Mouse (Mus musculus) spleen, embryonic (tissue): ENCODE measurements around the gene Cdc6.

Experiments
- CTCF ChIA-PET: fragments of 350-600 bp; sonication (Branson Sonifier 250); formaldehyde crosslinking; loops from one replicate; lab custom pipeline; 2022; lab: Charles Lee

The Cdc6 gene

DNA sequence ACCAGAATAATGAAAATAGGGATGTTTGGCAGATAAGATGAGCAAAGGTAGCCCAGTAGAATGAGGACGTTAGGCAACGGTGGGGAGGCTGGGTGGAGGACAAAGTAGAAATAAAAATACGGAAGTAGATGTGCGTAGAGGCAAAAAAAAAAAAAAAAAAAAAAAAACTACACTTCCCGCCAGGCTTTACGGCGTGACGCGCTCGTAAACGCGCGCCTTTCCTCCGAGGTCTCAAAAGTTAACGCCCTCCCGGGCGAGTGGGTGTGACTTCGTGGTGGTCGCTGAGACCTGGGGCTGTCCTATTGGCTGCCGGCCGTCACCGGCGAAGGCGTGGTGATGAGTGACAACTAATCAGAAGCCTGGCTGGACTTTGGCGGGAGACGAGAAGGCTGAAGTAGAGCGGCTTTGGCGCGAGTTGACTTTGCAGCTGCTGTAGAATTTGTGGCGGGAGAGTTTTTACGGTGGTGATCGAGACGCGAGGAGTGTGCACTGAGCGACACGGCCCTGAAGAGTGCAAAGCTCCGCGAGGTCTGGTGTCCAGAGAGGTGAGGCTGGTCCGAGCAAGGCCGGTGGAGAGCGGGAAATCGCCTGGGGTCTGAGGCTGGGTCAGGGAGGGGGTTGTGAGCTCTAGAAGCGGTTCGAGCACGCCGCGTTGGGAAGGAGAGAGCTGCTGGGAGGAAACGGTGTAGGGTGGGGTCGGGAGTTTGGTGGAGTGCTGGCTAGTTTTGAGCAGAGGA, at the start of gene Cdc6:
TSS of gene Cdc6 (plus strand) at position 365 of the 737 bp plus-strand sequence.
- CTCF ChIA-PET: interaction anchor here (0.6 to 1.0 kb wide), 6 partner anchors 9 to 321 kb away, joined by 3 to 22 read pairs (median 4); no protein-coding TSS in a partner anchor

- CTCF ChIA-PET: interaction anchor here (0.6 to 0.7 kb wide), 2 partner anchors 21 to 184 kb away, joined by 3 read pairs; no protein-coding TSS in a partner anchor
Observed at GRCm38 (mm10) chr11:98858759-98859731, 48.6 kb upstream of the Cdc6 start.

DNA sequence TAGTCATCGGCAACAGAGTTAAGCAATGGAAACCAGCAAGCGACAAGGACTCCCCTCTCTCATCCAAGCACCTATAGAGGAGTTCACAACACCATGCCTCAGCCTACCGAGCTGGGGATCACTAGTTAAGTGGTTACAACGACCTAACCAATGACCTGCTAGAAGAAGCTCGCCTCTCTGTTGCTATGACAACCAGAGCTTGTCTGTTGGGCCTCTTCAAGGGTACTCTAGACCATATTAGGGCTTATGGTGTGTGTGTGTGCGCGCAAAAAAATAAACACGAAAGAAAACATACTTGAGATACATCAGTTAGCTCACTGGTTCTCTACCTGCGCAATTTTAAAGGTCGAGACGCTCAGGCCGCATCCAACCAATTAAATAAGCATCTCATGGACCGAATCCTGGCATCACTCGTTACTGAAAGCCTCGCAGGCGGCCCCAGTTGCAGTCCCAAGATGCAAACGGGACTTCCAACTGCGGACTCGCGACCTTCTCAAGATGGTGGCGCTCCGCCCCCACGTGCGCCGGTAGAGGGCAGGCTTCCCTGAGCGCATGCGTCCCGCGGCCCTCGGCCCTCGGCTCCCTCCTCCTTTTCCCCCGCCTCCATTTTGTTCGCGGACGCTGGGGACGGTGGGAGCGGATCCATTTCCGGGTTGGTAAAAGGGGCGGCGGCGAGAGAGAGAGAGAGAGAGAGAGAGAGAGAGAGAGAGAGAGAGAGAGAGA, 44.4 kb upstream of the Cdc6 start, which contains the start of gene Wipf2:
TSS of gene Wipf2 (plus strand) at position 611 of the 723 bp plus-strand sequence.
- CTCF ChIA-PET: interaction anchor here (0.6 to 1.0 kb wide), 2 partner anchors 46 to 121 kb away, joined by 4 to 5 read pairs; no protein-coding TSS in a partner anchor

DNA sequence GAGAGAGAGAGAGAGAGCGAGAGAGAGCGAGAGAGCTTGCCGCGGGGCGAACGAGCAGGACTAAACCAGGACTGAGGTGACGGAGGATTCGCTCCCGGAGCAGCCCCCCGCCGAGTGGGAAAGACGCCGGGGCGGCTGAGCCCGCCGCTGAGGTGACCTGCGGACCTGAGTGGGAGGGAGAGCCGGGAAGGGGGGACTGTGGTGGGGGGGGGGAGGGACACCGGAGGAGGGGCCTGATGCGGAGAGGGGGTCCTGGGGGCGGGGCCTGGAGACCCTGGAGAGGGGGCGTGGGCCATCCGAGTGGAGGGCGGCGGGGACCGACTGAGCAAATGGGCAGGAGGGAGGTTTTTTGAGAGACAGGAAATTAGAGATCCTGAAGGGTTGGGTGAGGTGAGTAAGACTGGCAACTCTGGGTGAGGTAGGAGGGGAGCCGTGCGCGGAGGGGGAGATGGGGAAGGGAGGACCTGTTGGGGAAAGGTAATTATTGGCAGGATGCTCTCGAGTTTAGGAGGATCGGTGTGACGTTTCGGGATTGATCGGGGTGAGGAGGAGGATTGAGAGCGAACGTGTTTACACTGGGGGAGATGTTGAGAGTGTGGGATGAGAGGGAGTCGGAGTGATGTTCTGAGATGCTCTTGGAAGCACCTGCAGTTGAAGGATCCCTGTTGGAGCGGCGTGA, 43.7 kb upstream of the Cdc6 start:
- CTCF ChIA-PET: no interaction called here

- CTCF ChIA-PET: no interaction called here
Observed at GRCm38 (mm10) chr11:98867293-98867692, 40.3 kb upstream of the Cdc6 start.

GRCm38 (mm10) chr11:98869906-98870305, 37.7 kb upstream of the Cdc6 start:
- CTCF ChIA-PET: no interaction called here

GRCm38 (mm10) chr11:98870791-98871190, 36.8 kb upstream of the Cdc6 start:
- CTCF ChIA-PET: no interaction called here

DNA sequence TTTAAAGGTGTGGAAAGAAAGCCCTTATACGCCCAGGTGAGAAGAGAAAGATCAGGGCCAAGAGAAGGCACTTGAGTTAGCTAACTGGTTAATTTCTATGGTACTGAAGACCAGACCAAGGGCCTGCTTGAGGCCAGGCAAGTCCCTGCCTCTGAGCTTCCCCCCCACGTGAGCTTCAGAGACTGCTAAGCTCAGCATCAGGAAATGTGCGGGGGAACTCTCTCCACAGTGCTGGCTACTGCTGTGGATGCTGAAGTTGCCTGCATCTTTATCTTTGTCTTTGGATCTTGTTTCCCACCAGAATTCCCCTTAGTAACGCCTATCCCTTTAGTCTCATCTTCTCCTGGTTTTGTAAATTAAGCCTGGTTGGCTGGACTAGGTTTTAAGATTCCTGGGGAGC, 36.2 kb upstream of the Cdc6 start:
- CTCF ChIA-PET: no interaction called here

GRCm38 (mm10) chr11:98872040-98872439, 35.6 kb upstream of the Cdc6 start:
- CTCF ChIA-PET: interaction anchor here (0.7 kb wide), 1 partner anchor 249 kb away, joined by 7 read pairs; no protein-coding TSS in a partner anchor

GRCm38 (mm10) chr11:98873900-98874299, 33.7 kb upstream of the Cdc6 start:
- CTCF ChIA-PET: no interaction called here

DNA sequence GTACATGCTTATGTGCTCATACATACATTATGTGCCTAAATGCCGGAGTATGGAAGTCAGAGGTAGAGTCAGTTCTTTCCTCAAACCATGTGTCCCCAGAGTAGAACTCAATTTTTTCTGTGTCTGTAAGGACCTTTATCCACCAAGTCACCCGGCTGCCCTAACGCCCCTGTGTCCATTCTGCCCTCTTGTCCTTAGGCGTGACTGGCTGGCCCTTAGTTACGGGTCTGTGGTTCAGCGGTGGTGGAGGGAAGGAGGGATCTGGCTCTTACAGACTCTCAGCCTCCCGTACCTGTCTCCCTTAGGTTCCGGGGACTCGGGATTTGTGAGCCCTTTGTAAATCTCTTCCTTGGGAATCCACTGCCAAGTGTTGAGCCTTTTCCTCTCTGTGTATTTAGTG, 30.6 kb upstream of the Cdc6 start:
- CTCF ChIA-PET: no interaction called here

- CTCF ChIA-PET: no interaction called here
Observed at GRCm38 (mm10) chr11:98887703-98888102, 19.9 kb upstream of the Cdc6 start.

DNA sequence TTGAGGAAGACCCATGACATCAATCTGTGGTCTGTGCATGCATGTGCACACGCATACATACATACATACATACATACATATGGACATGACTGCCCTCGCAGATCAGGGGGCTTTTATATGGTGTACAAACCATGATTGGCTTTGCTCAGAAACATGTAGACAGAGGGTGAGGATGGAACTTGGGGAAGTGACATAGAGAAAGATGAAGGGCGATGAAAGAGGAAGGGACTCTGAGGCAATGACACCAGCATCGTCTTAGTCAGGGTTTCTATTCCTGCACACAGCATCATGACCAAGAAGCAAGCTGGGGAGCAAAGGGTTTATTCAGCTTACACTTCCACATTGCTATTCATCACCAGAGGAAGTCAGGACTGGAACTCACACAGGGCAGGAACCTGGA, 18.5 kb upstream of the Cdc6 start:
- CTCF ChIA-PET: no interaction called here

GRCm38 (mm10) chr11:98889977-98890376, 17.6 kb upstream of the Cdc6 start:
- CTCF ChIA-PET: interaction anchor here (0.7 kb wide), 1 partner anchor 63 kb away, joined by 3 read pairs; no protein-coding TSS in a partner anchor

DNA sequence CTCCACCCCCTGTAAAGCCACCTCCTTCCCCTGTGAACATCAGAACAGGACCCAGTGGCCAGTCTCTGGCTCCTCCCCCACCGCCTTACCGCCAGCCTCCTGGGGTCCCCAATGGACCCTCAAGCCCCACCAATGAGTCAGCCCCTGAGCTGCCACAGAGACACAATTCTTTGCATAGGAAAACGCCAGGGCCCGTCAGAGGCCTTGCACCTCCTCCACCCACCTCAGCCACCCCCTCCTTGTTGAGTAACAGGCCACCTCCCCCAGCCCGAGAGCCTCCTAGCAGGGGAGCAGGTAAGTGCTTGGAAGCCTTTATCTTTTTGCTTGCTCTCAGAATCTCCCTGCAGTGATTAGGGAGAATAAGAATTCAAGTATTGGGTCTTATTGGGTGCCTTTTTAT, 15.2 kb upstream of the Cdc6 start:
- CTCF ChIA-PET: interaction anchor here (0.6 kb wide), 1 partner anchor 1223 kb away, joined by 13 read pairs; no protein-coding TSS in a partner anchor

- CTCF ChIA-PET: no interaction called here
Observed at GRCm38 (mm10) chr11:98900529-98901125, 7.0 kb upstream of the Cdc6 start.

DNA sequence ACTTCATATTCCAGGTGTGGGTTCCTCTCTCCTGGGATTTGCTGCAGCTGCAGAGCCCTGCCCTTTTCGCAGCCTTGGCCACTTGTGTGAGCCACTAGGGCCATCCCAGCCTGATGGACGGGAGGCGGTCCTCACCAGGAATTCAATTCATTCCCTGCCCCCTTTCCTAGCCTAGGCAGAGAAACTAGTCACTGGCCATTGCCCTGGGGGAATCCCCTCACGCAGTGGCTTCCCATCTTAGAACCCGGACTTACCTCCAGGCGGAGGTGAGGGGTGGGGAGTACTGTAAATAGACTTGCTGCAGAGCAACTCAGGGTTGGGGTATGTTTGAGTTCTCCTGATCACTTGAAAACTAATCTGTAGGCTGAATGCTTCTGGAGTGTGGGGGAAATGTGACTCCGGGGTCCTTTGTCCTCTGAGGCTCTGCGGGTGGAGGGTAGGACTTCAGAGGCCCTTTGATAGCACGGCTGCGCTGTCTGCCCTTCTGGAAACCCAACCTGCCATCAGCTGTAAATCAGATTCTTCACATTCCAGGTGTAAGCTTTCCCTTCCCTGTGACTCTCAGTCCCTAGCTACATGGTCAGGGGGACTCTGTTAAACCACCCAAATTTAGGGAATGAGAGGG, 4.9 kb upstream of the Cdc6 start:
- CTCF ChIA-PET: no interaction called here

- CTCF ChIA-PET: no interaction called here
Observed at GRCm38 (mm10) chr11:98904577-98904976, 3.0 kb upstream of the Cdc6 start.

- CTCF ChIA-PET: no interaction called here
Observed at GRCm38 (mm10) chr11:98905033-98905432, 2.6 kb upstream of the Cdc6 start.

- CTCF ChIA-PET: interaction anchor here (0.5 kb wide), 2 partner anchors 84 to 315 kb away, joined by 4 to 6 read pairs; no protein-coding TSS in a partner anchor
Observed at GRCm38 (mm10) chr11:98905583-98905982, 2.0 kb upstream of the Cdc6 start.
